Mouse (Mus musculus) midbrain, embryonic 12.5 days (tissue): ENCODE measurements around the gene Spryd7. TPM values are rescaled to one million over a fixed set of nuclear protein-coding genes. Genes with fewer than 3 reads are reported as not detected.

Experiments
- ATAC-seq: fragments of 200-750 bp; cut with Nextera tagmentation; 2 replicates; pipeline ENCODE4 v1.8.0; 2017; ENCODE audit warnings: low read depth, moderate TSS enrichment, moderate library complexity; ENCODE audit not compliant: low FRiP score
- H3K27ac ChIP-seq: fragments of 300-500 bp; sonication (generic); replicated peaks from 2 replicates; pipeline ENCODE4 v1.5.1; 2016; ENCODE audit warnings: mild to moderate bottlenecking
- H3K27me3 ChIP-seq: fragments of 300-500 bp; sonication (generic); 2 replicates; pipeline ENCODE4 v1.6.1; 2016; ENCODE audit warnings: mild to moderate bottlenecking
- H3K36me3 ChIP-seq: fragments of 300-500 bp; sonication (generic); 2 replicates; pipeline ENCODE4 v1.6.1; 2016
- H3K4me1 ChIP-seq: fragments of 300-500 bp; sonication (generic); 2 replicates; pipeline ENCODE4 v1.6.1; 2016
- H3K4me2 ChIP-seq: fragments of 300-500 bp; sonication (generic); replicated peaks from 2 replicates; pipeline ENCODE4 v1.6.1; 2016; ENCODE audit warnings: mild to moderate bottlenecking, moderate library complexity
- H3K4me3 ChIP-seq: fragments of 300-500 bp; sonication (generic); 2 replicates; pipeline ENCODE4 v1.5.1; 2016; ENCODE audit warnings: mild to moderate bottlenecking
- H3K9ac ChIP-seq: fragments of 300-500 bp; sonication (generic); replicated peaks from 2 replicates; pipeline ENCODE4 v1.6.1; 2016; ENCODE audit warnings: mild to moderate bottlenecking, moderate library complexity
- H3K9me3 ChIP-seq: fragments of 300-500 bp; sonication (generic); 2 replicates; pipeline ENCODE4 v1.6.1; 2016; ENCODE audit warnings: mild to moderate bottlenecking
- WGBS: fragments of 180-500 bp; shearing (Covaris S2); methylation state at CpG from one replicate; pipeline ENCODE4 v1.1.7; 2016; 5-methylcytosine and 5-hydroxymethylcytosine counted together
- polyA plus RNA-seq: library from polyadenylated mRNA; unstranded; fragments of >200 nt; fragmentation: Nextera tagmentation; extraction: Ambion mirVana; gene quantifications from 2 replicates; pipeline ENCODE4 v1.2.1, GENCODE M21; 2016

The Spryd7 gene
- polyA plus RNA-seq, 1 experiment from 2014 or later = 17.7 TPM

DNA sequence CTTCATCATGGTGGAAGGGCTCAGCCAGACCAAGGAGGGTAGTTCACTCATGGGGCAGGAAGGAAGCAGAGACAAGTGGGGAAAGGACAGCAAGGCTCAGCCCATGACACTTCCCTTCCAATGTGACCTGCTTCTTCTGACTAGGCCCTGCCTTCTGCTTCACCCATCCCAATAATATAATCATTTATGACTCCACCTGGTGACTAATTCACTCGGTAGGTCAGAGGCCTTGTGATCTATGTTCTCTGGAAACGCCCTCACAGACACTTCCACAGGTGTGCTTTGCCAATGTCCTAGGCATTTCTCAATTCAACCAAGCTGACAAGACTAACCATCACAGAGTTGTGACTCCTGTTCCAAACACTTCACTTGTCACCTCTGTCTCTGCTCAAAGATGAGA lies 26.3 kb downstream of the Spryd7 start:
- Histone ChIP-seq H3K4me3 (no peak overlapping the region), H3K9ac (no peak overlapping the region), H3K36me3 (peaks cover 3% of the 10 kb centered on the region; the same call in 1 of the 2 replicates), H3K9me3 (no peaks in the 10 kb centered on the region), H3K4me1 (peaks cover 3% of the 10 kb centered on the region; the same call in 1 of the 2 replicates), H3K27me3 (no peaks in the 10 kb centered on the region), H3K27ac (no peak overlapping the region), H3K4me2 (no peak overlapping the region)
- ATAC-seq = no peak
- 91% methylated on average over 2 of the region's 2 CpGs for WGBS

DNA sequence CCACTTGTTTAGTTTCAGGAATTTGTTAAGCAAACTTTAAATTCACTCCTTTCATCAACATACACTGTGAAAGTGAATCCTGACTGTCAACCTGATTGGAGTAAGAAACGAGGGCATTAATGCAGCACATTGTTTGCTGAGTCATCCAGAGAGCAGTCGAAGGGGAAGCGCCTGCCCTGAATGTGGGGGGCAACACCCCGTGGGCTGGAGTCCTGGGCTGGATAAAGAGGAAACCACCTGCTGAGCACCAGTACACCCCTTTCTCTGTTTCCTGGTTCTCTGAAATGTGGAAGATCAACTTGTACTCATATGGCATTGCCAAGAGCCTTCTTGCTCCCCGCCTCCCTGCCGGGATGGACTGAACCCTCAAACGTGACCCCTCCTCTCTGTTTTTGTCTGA lies 27.2 kb downstream of the Spryd7 start:
- H3K4me3 ChIP-seq = no peak overlapping the region

DNA sequence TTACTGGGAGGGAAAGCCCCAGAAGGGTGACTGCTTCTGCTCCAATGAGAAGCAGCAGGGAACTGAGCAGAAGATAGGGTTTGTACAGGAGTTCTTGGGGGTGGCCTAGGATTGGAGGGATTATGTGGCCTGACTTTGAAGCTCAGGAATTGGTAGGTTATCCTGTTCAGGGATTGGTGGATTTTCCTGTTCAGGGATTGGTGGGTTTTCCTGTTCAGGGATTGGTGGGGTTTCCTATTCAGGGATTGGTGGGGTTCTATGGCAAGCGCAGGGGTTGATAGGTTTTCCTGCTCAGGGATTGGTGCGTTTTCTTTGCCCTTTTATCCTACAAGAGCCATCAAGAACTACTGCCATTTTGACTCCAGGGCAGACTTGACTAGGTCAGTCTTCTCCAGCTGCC lies 30.7 kb downstream of the Spryd7 start:
- no peaks in the 10 kb centered on the region for H3K27me3 ChIP-seq
- no peaks in the 10 kb centered on the region for H3K36me3 ChIP-seq
- peaks cover 3% of the 10 kb centered on the region; the same call in 1 of the 2 replicates for H3K4me1 ChIP-seq
- H3K4me2 ChIP-seq = no peak overlapping the region
- no peak overlapping the region for H3K27ac ChIP-seq
- H3K9ac ChIP-seq = no peak overlapping the region
- no peak for ATAC-seq
- 92% methylated on average over 2 of the region's 2 CpGs for WGBS
- no peak overlapping the region for H3K4me3 ChIP-seq
- H3K9me3 ChIP-seq = no peaks in the 10 kb centered on the region

More for the DNA sequence above, 27.2 kb downstream of the Spryd7 start:
- Histone ChIP-seq H3K27ac (no peak overlapping the region), H3K9ac (no peak overlapping the region), H3K4me2 (no peak overlapping the region), H3K27me3 (no peaks in the 10 kb centered on the region), H3K9me3 (no peaks in the 10 kb centered on the region), H3K4me1 (peaks cover 3% of the 10 kb centered on the region; the same call in 1 of the 2 replicates), H3K36me3 (0 out of 2 replicates have a peak, but pooled peaks cover 3% of the 10 kb centered on the region)
- no peak for ATAC-seq
- 87% methylated on average over 7 of the region's 7 CpGs for WGBS

DNA sequence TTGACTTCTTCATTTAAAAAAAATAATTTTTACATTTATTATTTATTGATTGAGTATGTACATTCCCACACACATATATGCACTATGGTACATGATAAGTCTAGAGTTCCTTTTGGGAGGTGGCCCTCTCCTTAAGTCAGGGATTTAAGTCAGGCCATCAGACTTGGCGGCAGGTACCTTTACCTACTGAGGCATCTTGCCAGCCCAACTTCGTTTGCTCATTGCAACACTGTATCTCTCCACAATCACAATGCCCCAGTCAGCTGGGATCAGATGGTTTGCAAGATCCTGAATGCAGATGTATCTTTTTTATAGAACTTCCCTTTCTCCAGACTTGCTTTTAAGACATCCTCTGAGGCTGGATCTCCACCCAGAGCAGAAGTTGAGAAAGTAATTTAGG lies 32.9 kb downstream of the Spryd7 start:
- Histone ChIP-seq H3K27ac (no peak overlapping the region), H3K4me3 (no peak overlapping the region), H3K4me2 (no peak overlapping the region), H3K27me3 (no peaks in the 10 kb centered on the region), H3K4me1 (peaks cover 3% of the 10 kb centered on the region; the same call in 1 of the 2 replicates), H3K9me3 (0 out of 2 replicates have a peak, but pooled peaks cover 5% of the 10 kb centered on the region), H3K36me3 (no peaks in the 10 kb centered on the region), H3K9ac (no peak overlapping the region)
- WGBS = 83% methylated on average over 2 of the region's 2 CpGs
- no peak for ATAC-seq

DNA sequence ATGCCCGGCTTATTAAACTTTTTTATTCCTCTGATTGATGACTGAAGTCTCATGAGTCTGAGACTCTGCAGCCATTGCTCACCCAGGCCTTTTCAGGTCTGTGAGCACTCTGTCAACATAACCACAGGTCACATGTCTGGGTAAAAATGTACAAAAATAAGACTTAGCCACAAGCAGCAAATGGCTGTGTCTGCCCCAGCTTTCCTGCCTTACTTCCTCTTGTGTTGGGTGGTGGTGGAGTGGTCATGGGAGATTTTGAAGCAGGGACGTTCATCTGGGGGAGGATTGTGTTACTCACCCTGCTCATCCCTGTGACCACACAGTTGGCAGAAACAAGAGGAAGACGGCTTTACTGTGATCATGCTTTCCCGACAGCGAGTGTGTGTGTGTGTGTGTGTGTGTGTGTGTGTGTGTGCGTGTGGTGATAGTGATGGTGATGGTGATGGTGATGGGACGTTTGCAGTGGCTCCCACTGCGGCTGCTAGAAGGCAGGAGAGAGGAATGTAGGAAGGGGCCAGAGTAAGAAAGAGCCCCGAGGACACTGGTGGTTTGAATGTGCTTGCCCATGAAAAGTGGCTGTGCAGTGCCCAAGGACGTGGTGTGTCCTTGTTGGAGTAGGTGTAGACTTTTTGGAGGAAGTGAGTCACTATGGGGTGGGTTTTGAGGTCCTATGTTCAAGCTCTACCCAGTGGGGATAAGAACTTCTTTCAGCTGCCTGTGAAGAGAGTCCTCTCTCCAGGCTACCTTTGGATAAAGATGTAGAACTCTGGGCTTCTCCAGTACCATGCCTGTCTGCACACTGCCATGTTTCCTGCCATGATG lies 37.8 kb downstream of the Spryd7 start:
- H3K9ac ChIP-seq = no peak overlapping the region
- no peak overlapping the region for H3K4me2 ChIP-seq
- no peaks in the 10 kb centered on the region for H3K36me3 ChIP-seq
- H3K4me3 ChIP-seq = no peak overlapping the region
- no peak for ATAC-seq
- no peak overlapping the region for H3K27ac ChIP-seq
- H3K4me1 ChIP-seq = no peaks in the 10 kb centered on the region
- WGBS = 90% methylated on average over 10 of the region's 10 CpGs
- no peaks in the 10 kb centered on the region for H3K27me3 ChIP-seq
- 0 out of 2 replicates have a peak, but pooled peaks cover 5% of the 10 kb centered on the region for H3K9me3 ChIP-seq

DNA sequence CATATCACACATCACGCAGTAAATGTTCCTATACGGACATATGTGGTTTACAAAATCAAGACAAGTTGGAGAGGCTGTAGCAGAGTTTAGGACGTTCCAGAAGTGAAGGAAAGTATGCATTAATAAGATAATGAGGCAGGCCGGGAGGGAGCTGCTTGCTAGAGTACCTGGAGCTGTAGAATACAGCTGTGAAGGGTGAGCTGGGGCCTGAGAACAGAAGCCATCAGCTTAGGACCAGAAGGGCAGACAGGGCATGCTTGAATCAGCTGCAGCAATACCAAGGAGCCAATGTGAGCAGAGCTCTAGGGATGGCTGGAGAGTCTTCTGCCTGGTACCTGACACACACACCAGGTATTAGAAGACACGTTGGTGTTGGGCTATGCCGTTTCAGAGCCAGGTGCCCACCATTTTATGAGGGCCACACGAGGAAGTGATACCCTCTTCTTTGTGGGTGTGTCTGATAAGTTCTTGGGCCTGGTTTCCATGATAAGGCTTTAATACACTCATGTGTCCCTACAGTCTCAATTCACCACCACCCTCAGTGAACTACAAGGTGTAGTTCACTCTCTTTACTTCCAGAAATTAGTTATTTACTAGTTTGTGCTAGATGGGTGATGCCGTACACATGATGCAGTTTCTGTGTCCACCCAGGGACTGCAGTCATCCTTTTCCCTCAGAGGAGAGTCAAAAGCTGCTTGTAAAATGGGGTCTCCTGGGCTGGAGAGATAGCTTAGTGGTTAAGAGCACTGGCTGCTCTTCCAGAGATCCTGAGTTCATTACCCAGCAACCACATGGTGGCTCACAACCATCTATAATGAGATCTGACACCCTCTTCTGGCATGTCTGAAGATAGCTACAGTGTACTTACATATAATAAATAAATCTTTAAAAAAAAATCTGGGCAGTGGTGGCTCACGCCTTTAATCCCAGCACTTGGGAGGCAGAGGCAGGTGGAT lies 39.9 kb downstream of the Spryd7 start:
- H3K4me3 ChIP-seq = no peak overlapping the region
- no peak overlapping the region for H3K4me2 ChIP-seq
- H3K9ac ChIP-seq = no peak overlapping the region
- ATAC-seq = no peak
- peaks cover 6% of the 10 kb centered on the region; the same call in 1 of the 2 replicates for H3K9me3 ChIP-seq
- no peaks in the 10 kb centered on the region for H3K36me3 ChIP-seq
- H3K27ac ChIP-seq = no peak overlapping the region
- no peaks in the 10 kb centered on the region for H3K4me1 ChIP-seq
- WGBS = 85% methylated on average over 9 of the region's 9 CpGs
- no peaks in the 10 kb centered on the region for H3K27me3 ChIP-seq

DNA sequence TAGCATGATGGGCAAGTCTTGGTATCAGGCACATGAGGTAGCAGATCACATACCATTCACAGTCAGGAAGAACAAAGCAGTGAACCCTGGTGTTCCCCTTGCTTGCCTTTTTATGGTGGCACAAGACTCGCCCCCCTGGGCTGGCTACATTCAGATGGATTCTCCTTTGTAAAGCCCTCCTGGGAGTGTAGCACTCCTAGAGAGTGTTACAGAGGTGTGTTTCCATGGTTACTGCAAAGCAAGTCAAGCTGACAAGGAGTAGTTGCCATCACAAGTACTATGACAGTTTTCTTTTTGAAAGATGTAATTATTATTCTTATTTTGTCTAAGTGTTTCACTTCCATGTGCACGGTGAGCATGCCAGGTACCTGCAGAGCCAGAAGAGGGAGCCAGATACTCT lies 45.2 kb downstream of the Spryd7 start:
- H3K4me3 ChIP-seq = no peak overlapping the region
- H3K36me3 ChIP-seq = no peaks in the 10 kb centered on the region
- H3K4me1 ChIP-seq = no peaks in the 10 kb centered on the region
- no peaks in the 10 kb centered on the region for H3K27me3 ChIP-seq
- no peak for ATAC-seq
- H3K27ac ChIP-seq = no peak overlapping the region
- WGBS = 78% methylated on average over 2 of the region's 2 CpGs
- H3K4me2 ChIP-seq = no peak overlapping the region
- no peak overlapping the region for H3K9ac ChIP-seq
- H3K9me3 ChIP-seq = peaks cover 10% of the 10 kb centered on the region; the same call in 1 of the 2 replicates

DNA sequence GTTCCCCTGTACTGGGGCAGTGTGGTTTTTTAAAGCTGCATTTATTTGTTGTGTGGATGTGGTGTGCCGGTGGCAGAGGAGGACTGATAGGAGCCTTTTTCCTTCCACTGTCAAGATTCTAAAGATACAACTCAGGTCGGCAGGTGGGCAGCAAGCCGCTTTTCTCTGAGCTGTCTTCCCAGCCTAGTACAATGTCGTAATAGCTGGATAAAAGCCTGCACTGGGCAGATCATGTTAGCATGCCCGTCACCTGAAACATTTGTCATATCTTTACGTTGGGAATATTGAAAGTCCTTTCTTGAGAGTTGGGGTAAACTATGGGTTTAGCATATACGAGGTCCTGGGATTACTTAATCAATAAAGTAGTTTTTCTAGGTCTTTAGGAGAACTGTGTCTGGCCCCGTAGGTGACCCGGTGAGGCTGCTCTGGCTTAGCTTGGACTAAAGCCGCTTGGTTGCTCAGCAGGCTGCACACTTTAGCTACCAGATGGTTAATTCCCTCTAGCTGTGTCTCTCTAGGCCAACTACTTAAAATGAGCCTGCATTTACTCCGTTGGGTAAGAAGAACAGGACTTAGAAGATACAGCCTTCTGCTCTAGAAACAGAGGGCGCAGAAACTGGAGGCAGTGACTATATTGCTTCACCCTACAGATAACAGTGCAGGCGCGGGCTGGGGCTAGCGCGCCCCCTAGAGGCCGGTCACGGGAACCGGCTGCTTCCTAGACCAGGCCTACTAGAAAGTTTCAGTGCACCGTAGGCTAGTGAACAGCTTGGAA lies 58.8 kb downstream of the Spryd7 start:
- H3K27ac ChIP-seq = no peak overlapping the region
- H3K4me2 ChIP-seq = no peak overlapping the region
- H3K36me3 ChIP-seq = no peaks in the 10 kb centered on the region
- no peaks in the 10 kb centered on the region for H3K4me1 ChIP-seq
- no peak overlapping the region for H3K4me3 ChIP-seq
- H3K9ac ChIP-seq = no peak overlapping the region
- no peaks in the 10 kb centered on the region for H3K9me3 ChIP-seq
- no peaks in the 10 kb centered on the region for H3K27me3 ChIP-seq
- ATAC-seq = peak; percentile 60; the same call in 1 of the 2 replicates
- 44% methylated on average over 20 of the region's 20 CpGs for WGBS

DNA sequence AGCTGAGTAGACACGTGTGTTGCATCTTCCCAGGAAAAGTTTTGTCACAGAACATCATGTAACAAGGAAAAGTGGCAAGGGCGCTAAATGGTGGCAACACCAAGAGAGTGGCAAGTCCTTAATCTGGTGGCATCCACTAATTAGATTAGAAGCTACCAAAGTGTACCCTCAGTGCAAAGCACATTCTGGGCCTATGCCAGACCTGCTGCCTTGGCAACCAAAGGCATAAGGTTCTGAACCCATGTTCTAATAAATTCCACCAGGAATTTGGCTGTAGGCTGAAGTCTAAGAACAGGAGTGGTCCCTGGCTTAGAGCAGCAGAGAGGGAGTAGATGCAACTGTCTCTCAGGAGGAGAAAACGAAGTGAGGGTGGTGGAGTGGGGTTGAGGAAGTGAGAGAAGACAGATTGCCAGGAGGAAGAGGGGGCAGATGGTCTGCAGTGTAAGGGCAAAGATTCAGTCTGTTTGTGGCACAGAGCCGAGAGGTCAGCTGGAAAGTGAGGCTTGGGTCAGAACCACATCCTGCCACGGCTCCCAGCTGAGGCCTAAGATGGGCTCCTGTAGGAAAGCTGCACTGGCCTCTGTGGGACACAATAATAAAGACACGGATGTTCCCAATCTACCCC lies 63.1 kb downstream of the Spryd7 start:
- no peak overlapping the region for H3K9ac ChIP-seq
- H3K27ac ChIP-seq = no peak overlapping the region
- no peak for ATAC-seq
- no peak overlapping the region for H3K4me2 ChIP-seq
- no peaks in the 10 kb centered on the region for H3K4me1 ChIP-seq
- no peaks in the 10 kb centered on the region for H3K36me3 ChIP-seq
- 68% methylated on average over 6 of the region's 6 CpGs for WGBS
- no peak overlapping the region for H3K4me3 ChIP-seq
- H3K9me3 ChIP-seq = no peaks in the 10 kb centered on the region
- H3K27me3 ChIP-seq = no peaks in the 10 kb centered on the region
